Mouse (Mus musculus) adrenal gland (tissue): Measurements from ENCODE around the gene Twist1.

Experiments
- intact Hi-C: fragments of 180-260 bp; cut with DNase I; formaldehyde crosslinking; loops from one replicate; pipeline ENCODE4 v1.15.1; 2025
- long read RNA-seq, 2 experiments: library from polyadenylated mRNA; unstranded; transcript quantifications; one replicate each; pipeline ENCODE4 v2.0.0; 2020; ENCODE audit warnings: borderline replicate concordance in 1 of 2; ENCODE audit not compliant: insufficient replicate concordance in 1 of 2

The Twist1 gene
- long read RNA-seq, experiment 1, result 0 reads
- long read RNA-seq, experiment 2, result 0 reads

GRCm38 (mm10) chr12:33957400-33958240 lies at the start of gene Twist1:
Gene Twist1, plus strand, starts transcription at chr12:33957671.
- intact Hi-C loops, result no loop called here

- intact Hi-C loops, result no loop called here
Observed at GRCm38 (mm10) chr12:33926751-33927150, 30.7 kb upstream of the Twist1 start.

GRCm38 (mm10) chr12:33927334-33928098 lies 30.0 kb upstream of the Twist1 start:
- intact Hi-C loops, result no loop called here

- intact Hi-C loops, result no loop called here
Observed at GRCm38 (mm10) chr12:33928331-33929192, 28.9 kb upstream of the Twist1 start, which contains the start of gene Ferd3l. Gene Ferd3l, plus strand, starts transcription at chr12:33928425.

- intact Hi-C loops, result no loop called here
Observed at GRCm38 (mm10) chr12:33952843-33953242, 4.6 kb upstream of the Twist1 start.

- intact Hi-C loops, result no loop called here
Observed at GRCm38 (mm10) chr12:33954931-33955565, 2.4 kb upstream of the Twist1 start.

GRCm38 (mm10) chr12:33955606-33956295 lies 1.7 kb upstream of the Twist1 start:
- intact Hi-C loops, result no loop called here

GRCm38 (mm10) chr12:33956576-33957399 lies 683 bp upstream of the Twist1 start:
- intact Hi-C loops, result no loop called here

- intact Hi-C loops, result no loop called here
Observed at GRCm38 (mm10) chr12:33958241-33959194, 1.0 kb downstream of the Twist1 start.

GRCm38 (mm10) chr12:33959206-33959605 lies 1.7 kb downstream of the Twist1 start:
- intact Hi-C loops, result no loop called here

GRCm38 (mm10) chr12:33959846-33960245 lies 2.4 kb downstream of the Twist1 start:
- intact Hi-C loops, result no loop called here

GRCm38 (mm10) chr12:33961013-33961412 lies 3.5 kb downstream of the Twist1 start:
- intact Hi-C loops, result no loop called here

- intact Hi-C loops, result no loop called here
Observed at GRCm38 (mm10) chr12:33962118-33962772, 4.8 kb downstream of the Twist1 start.

GRCm38 (mm10) chr12:33962773-33963130 lies 5.3 kb downstream of the Twist1 start:
- intact Hi-C loops, result no loop called here

GRCm38 (mm10) chr12:33963671-33964369 lies 6.3 kb downstream of the Twist1 start:
- intact Hi-C loops, result no loop called here

GRCm38 (mm10) chr12:33964427-33964826 lies 7.0 kb downstream of the Twist1 start:
- intact Hi-C loops, result no loop called here
